Mouse (Mus musculus) lung, adult 18-20 months (tissue): Measurements from ENCODE around the gene Nt5c1a.

Experiments used
- DNase-seq, 2 experiments: peaks; one replicate each; pipeline ENCODE4 v3.0.0; 2022; ENCODE audit warnings: mixed read lengths in 2 of 2

The Nt5c1a gene

DNA sequence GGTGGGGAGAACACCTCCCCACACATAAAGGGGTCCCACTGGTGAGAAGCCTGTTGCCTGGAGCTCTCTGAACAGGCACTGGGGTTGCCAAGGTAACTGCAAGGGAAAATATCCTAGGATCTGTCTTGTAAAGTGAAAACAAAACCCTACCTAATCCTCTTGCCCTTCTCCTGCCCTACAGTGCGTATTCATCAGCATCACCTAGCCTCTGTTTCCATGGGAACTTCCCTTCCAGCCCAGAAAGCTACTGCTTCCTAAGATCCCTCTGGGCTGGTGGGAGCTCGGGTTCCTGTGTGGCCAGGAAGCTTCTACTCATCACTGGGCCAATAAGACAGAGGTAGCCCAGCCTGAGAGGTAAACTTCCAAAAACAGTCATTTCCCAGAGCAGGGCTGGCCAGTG, 11.0 kb downstream of the Nt5c1a start:
- DNase-seq = no peak

DNA sequence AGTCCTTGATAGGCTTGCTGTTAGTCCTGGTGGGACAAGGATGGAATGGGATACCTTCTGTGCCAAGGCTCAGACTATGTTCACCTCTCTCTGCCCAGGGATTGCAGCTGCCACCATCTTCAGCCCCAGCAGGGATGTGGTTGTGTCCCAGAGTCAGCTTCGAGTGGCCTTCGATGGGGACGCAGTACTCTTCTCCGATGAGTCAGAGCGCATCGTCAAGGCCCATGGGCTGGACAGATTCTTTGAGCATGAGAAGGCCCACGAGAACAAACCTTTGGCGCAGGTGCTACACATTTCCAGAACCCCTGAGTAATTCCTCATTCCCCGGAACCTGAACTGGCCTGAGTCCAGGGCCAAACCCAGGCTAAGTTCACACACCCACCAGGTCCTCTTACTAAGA, 12.7 kb downstream of the Nt5c1a start:
- DNase-seq = no peak

DNA sequence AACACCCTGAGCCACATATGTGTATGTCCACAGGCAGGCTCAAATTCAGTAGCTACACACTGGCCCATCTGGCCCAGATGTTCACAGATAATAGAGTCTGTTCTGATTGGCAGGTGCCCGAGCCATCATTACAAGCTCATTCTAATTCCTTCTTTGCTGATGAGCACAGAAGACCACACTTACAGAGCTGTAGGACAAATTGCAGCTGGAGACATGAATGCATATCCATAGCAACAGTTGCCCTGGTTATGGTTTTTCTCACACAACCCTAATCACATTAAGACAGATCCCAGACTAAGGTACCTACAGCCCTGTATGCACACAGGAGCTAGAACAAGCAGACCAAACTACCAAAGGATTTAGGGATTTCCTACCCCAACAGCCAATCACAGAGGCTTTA, 14.1 kb downstream of the Nt5c1a start:
- no peak for DNase-seq

DNA sequence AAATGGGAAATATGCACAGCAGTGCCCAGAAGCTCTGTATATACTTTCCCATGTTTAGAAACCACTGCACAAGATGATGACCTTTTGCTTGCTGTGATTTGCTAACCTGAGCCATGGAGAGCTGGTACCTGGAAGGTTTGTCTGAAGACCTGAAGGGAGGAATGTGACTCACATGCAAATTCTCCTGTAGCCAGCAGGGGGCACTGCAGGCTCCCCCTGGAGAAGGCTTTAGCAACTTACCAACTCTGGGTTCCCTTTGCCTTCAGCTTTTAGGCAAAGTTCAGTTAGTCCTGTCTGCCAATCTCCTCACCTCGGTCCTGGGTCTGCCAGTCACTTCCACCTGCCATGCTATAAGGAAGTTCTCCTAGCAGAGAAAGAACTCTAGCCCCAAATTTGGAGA, 15.5 kb downstream of the Nt5c1a start:
- DNase-seq = peak in 1 of 2 experiments; percentile 17

DNA sequence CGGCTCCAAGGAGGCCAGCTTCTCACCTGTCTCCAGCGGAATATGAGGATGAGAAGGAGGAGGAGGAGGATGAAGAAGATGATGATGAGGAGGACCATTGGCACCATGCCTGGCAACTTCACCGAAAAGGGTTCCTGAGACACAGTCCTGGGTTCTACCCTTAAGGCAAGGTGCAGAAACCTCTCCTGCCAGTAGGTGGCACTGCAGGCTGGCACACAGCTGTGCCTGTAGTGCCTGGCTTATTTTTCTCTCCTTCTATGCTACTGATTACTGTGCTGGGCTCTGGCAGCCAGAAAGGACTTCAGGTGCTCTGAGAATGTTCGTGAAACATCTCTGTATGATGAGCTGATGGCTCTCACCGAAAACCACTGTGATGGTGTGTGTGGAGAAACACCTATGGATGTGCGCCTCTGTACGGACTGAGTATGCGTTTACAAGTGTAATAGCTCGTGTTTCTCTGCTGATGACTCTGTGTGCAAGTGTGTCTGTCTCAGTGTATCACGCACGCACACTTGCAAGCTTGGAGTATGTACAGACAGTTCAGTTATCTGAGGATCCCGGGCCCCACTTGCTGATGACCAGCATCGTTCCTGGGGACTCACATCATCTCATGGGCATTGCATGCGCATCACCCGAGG, 18.5 kb downstream of the Nt5c1a start:
- peak; percentile 27 to 43 for DNase-seq

DNA sequence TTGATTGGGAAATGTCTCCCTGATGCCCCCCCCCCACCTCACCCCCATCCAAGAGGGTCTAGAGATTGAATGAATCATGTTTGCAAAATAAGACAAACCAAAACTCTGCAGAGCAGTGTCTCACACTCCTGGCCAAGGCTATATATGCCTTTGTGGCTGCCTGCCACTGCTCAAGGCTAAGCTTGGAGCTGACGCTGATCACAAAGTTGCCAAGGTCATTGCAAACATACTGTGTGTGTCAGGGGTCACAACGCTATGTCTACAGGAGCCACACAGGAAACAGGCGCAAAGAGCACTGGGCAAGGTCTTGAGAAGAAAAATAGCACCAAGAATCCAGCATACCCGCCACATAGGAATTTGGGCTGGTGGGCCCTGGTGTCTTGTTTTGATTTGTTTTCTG, 19.3 kb downstream of the Nt5c1a start:
- DNase-seq = no peak

DNA sequence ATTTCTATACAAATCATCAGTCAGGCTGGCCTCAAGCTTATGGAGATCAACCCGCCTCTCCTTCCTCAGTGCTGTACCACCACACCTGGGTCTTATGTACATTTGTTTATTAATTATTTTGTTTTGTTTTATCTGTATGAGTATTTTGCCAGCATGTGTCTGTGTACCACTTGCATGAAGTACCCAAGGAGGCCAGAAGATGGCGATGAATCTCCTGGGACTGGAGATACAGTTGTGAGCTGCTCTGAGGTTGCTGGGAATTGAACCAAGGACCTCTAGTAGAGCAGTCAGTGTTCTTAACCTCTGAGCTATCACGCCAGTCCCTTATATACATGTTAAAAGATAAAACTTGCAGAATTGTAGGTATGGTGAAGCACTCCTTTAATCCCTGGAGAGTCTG, 22.0 kb downstream of the Nt5c1a start:
- DNase-seq = no peak

DNA sequence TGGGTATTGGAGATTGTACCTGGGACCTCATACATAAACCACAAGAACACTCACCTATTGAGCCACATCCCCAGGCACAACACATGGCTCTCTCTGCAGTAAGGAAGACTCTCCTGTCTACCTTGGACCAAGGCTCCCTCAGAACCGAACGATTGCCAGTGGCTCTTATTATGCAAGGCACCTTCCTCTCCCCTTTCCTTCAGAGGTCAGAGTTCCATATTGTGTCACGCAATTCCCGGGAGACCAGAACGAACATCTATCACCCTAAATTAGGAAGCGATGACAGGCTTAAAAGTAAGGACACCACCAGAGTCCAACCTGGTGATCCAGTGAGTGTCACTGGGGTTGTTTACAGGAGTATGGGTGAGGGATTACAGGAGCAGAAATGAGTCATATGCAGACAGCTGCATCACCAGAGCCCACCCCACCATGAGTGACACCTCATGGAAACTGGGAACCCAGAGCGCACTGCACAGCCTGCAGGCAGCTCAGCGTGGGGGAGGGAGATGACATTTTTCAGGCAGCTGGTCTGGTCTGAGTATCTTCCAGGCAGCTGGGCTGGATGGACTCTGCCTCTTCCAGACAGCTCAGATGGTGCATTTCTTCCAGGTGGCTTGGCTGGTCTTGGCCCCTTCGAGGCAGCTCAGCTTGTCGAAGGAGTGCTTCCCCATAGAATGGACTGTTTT, 24.6 kb downstream of the Nt5c1a start:
- peak in 1 of 2 experiments; percentile 36 for DNase-seq

DNA sequence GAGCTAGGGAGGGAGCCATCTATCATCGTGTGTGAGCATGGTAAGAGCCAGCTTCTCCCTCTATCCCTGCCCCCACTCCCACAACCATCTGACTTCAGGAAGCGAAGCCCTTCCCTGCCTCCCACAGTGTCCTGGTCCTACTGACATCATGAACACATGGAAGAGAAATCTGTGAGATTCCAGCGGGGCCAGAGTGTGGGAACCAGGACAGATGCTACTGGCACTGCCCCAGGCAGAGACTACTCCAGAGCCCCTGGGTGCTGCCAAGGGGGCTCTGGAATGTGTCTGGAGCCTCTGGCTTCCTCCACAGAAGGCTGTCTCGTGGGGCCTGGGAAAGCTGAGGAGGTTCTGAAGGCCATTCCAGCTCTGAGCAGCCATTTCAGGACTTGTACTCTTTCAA, 26.4 kb downstream of the Nt5c1a start:
- DNase-seq = peak; percentile 58 to 66

DNA sequence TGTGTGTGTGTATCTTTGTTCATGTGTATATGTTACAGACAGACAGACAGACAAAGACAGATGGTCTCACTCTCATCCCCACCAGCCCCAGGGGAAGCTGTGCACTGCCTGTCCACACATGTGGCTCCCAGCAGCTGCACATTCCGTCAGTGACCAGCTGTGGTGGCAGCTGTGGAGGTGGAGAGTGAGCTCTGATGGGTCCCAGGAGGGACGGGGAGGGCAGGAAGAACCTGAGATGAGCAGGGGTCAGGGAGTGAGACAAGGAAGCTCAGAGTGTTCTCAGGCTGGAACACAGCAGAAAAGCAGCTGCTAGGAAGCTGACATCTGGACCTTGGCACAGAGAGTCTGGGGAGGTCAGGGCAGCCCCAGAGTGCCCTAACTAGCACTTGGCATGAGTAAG, 27.0 kb downstream of the Nt5c1a start:
- DNase-seq = peak; percentile 64 to 76

DNA sequence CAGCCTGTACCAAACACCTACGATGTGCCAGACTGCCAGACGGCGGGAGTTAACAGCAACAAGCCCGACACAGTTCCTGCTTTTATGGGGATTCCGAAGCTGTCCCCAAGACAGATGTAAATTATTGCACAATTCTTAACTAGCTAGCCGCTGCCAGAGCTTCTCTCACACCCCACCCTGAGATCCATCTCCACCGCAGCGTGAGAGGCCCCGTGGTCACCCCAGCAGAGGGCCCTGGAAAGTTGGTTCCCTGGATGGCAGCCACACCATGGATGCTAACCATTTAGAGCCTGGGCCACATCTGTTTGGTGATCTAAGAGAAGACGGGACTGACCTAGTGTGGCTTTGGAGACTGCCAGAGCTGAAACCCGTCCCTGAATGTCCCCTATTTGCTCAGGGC, 27.9 kb downstream of the Nt5c1a start:
- peak in 1 of 2 experiments; percentile 36 for DNase-seq

DNA sequence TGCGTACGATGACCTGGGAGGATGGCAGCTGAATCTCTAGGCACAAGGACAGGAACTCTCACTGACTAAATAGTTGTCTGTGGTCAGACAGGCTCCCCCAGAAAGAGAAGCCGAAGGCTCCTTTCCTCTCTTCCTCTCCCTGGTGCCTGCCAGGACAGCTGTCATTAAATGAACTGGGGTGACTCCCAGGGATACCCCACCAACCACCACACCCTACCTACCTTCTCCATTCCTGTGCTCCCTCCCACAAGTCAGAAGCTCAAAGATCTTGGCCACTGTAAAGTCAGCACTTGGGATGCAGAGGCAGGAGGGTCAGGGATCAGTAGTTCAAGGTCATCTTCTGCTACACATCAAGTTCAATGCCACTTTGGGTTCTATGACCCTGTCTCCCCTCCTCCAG, 31.5 kb downstream of the Nt5c1a start:
- DNase-seq = no peak

DNA sequence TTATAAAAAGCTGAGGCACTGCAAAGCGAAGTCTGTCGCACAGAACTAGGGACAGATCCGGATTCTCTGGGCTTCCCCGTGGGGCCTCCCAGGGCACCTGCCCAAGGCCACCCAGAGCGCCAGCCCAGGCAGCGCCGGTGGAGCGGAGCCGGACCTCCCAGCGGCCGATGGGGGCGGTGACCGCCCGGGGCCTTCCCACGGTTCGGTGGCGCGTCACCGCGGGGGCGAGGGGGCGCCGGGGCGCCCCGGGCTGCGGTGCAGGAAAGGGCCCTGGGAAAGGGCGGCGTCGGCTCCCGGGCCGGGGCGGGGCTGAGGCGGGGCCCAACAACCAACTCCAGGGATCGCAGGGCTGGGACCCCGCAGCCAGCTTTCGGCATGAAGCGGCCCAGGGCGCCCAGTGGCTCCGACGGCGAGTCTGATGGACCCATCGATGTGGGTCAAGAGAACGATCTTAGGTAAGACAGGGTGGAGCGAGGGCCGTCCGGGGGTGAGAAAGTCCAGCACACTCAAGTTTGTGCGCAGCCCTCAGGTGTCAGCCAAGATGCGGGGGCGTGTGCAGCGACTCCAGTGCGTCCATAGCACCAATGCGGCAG, 32.3 kb downstream of the Nt5c1a start, which contains the start of gene Heyl:
TSS of gene Heyl (plus strand) at position 65 of the 593 bp plus-strand sequence.
- peak; percentile 37 to 57 for DNase-seq

DNA sequence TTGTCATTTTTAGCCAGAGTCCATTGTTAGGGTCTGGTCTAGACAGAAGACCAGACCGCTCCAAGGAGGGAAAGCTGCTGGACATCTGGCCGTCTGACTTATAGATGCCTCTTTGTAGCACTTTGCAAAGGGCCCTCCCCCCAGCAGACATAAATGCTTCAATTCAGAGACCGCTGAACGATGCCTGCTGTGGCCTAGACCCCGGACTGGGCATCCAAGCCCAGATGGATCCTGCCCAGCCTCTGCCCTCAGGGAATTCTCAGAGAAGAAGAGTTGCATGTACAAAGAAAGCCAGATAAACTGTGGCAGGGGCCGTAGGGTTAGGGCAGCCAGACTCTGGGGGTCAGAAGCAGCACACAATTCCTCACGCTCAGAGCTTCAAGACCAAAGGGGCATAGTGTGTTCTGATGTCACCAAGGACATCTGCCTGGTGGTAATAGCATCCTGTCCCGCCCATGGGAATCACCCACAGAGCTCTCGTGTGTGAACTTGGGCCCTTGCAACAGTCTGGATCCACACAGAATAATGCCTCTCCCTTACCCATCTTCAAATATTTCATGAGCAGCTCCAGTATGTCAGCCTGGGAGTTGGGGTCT, 34.6 kb downstream of the Nt5c1a start:
- DNase-seq = no peak

DNA sequence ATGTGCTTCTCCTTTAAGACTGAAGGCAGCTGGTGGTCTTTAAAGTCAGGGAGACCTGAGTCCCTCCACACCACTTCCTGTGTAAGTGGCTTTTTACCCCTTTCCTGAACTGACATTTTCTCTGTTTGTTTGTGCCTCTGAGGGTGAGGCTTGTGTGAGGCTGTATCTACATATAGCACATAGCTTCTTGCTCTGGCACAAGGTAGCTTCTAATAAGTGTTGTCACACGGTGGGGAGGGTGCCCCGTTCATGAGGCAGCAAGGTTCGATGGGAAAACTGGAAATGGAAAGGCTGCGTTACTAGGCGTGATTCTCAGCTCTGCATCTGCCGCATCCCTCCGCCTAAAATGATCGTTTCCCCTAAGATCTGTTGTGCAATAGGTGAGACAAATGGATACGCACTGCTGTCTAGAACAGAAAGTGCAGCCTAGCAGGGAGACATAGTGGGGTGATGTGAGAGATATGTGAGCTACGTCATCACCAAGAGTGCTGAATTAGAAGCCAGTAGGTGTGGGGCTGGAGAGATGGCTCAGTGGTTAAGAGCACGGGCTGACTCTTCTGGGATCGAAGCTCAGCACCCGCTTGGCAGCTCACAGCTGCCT, 35.2 kb downstream of the Nt5c1a start:
- DNase-seq = peak in 1 of 2 experiments; percentile 54

DNA sequence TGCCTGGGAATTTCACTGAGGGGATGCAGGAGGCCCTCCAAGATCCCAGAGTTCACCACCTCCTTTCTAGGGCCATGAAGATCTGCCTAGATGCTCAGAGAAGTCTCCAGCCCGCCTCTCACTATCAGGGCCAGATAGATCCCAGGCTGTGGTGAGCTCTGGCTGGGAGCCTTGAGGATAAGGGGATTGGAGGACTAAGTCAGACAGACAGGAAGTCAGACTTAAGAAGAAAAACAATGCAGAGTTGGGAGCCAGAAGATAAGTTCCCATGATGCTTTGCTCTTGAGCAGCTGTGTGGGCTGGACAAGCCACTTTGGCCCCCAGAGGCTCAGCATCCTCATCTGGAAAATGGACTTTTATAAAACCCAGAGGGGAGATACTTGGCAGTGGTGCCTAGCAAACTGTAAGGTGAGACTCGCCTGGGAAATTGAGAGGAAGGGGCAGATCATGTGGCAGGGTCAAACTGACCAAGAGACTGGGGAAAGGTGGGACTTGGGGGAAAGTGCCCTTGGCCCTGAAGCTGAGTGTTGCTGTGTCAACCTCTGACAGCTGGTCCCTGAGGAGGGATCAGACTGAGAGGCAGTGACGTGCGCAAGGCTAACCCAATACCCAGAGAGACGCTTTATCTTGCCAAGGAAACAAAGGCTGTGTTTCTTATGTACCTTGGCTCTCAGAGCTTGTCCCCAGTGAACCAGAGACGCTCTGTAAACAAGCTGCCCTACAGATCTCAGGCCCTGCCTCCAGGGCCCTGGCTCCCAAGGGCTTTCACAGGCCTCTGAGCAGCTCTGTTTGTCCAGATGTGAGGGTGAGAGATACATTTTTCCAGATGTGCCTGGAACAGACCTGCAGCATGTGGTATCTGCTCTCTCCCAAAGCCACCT, 36.3 kb downstream of the Nt5c1a start:
- peak; percentile 22 to 64 for DNase-seq

DNA sequence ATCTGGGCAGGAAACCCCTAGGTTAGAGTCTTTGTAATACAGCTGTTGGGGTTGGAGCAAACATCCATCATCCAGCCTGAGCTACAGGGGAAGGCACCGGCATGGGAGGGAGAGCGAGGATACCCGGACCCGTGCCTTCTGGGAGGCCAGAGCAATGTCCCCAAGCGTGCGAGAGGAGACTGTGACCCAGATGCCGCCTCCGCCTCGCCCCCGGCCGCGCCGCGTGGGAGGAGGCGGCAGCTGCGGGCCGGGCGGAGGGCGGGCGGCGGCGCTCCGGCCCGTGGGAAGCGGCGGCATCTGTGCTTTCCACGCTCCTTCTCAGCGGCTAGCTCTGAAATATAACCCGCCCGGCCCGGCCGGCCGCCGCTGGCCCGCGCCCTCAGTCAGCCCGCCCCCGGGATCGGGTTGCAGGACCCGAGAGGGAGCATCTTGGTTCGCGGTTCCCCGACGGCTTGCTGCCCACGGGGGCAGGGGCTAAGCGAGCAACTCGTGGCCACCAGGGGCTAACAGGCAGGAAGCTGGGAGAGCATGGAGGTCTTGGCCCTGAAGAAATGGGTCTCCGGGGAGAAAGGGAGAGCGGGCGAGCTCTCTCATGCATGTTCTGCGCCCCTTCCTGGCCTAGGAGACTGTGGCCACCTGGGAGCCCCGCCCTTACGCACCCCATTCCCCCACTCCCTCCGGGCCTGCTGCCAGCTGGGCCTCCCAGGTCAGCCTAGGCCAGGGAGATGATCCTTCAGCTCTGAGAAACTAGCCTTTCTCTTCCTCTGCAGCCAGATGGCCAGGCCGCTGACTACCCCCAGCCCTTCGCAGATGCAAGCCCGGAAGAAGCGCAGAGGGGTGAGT, 38.3 kb downstream of the Nt5c1a start:
- DNase-seq = peak; percentile 47 to 57

DNA sequence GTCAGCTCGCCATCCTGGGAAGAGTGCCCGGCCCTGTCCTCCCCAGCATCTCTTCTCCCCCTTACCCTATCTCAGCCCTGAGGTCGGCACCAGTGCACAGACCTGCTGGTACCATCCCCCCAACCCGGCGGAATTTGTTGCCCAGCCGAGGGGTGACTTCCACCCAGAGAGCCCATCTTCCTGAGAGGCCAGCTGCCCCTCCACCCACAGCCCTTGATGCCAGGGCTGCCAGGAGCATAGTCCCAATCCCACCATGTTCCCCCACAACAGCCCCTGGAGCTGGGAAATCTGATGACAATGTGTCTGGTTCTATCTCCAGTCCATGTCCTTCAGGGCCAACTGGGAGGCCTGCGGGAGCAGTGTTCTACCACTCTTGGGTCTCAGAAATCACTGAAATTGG, 44.9 kb downstream of the Nt5c1a start:
- DNase-seq = no peak

DNA sequence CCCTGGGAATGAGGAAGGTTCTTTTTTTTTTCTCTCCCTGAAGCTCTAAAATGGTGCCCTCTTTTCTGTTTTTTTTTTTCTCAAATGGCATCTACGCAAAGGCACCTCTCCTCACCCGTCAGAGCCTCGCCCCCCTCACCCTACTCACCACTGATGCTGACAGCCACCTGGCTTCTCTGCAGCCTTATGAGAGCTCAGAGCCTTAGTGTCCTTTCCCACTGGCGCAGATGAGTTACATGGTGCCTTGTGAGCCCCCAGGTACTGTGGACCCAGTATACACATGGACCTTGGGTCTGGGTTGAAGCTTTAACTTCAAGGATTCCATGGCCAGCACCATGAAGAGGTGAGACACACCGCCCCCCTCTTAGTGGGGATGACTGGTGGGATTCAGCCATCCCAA, 45.3 kb downstream of the Nt5c1a start:
- DNase-seq = no peak

DNA sequence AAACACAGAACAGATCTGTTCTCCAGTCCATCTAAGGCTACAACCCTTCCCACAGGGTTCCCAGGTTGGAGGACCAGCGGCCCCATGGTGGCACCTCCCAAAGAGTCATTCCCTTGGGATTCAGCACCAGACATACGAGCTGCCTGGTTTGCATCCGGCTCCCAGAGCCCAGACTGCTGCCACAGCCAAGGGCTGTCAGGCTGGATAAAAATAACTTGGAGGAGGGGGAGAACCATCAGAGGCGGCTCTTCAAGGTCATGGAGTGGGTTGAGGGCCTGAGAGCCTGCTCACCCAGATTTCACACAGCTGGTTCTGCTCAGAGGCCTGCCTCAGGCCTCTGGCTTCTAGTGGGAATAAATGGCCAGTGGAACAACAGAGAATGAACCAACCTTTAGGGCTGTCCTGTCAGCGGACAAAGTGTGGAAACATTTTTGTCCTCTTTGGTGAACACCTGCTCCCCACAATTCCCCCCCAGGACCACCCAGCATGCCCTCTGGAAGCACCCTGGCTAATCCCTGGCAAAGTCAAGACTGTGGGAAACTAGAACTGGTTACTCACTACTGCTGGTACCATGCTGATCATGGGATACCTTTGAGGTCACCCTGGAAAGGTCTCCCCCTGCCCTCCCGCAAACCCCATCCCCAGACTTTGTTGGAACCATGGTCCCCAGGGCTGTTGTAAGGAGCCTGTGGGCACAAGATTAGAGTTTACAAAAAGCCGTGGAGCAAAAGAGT, 46.0 kb downstream of the Nt5c1a start:
- peak; percentile 33 to 57 for DNase-seq
